Mouse (Mus musculus): ENCODE data around the gene Nptx1. TPM values are rescaled to one million over a fixed set of nuclear protein-coding genes. Genes with fewer than 3 reads are reported as not detected.

Nptx1 gene
- 0.81 and 1.6 TPM in 2 replicates for total RNA-seq (2014; rRNA removed; ENCODE audit: low replicate concordance)
- polyA plus RNA-seq (2015; fragmentation: Nextera tagmentation; extraction: Ambion mirVana): 0.23 TPM in 2 replicates

DNA sequence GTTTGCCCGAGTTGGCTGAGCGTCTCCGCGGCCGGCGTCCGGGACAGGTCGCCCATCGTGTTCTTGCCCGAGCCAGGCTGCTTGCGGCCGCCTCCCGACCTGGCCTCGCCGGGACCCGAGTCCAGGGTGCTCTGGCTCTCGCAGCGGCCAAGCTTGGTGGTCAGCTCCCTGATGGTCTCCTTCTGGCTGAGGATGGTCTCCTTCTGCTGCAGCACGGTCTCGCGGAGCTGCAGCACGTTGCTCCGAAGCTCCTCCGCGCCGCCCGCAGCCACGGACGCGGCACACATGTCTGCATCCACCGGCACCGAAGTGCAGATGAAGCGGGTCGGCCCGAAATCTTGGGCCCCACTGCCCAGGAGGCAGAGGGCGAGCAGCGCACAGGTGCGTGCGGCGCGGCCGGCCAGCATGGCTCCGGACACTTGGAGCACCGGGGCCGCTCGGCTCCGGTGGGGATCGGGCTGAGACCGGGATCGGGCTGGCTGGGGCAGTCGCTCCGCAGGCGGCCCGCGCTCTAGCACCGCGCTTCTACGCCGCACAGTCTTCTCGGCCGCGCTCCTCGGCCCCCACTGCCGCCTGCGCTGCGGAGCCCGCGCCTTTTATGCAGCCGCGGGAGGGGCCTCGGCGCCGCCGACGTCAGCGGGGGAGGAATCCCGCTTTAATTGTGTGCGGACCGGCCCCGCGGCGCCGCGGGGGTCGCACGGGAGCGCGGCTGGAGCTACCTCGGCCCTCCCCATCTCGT, at the start of gene Nptx1:
Gene Nptx1 (minus strand): TSS at position 571 of the 739 bp plus-strand sequence.
- Histone ChIP-seq H3K4me3 (ENCODE audit: low read depth, low read length) (peak within 1 kb of the TSS; percentile 64), H3K36me3 (replicated peaks; ENCODE audit: control insufficient read depth, insufficient read depth, low read length) (no peaks in the 10 kb centered on the region), H3K4me2 (ENCODE audit: low read depth, low read length) (peak within 1 kb of the TSS; percentile 99), H3K9me3 (replicated peaks; ENCODE audit: control insufficient read depth, low read length) (no peaks in the 10 kb centered on the region), H3K4me1 (ENCODE audit: control insufficient read depth, insufficient read depth) (peaks cover 29% of the 10 kb centered on the region), H3K27ac (ENCODE audit: low read depth) (no peak within 1 kb of the TSS), H3K27me3 (ENCODE audit: control insufficient read depth, insufficient read depth, low read length) (peaks cover 92% of the 10 kb centered on the region), H3K9ac (replicated peaks; ENCODE audit: low read depth, low read length) (peak within 1 kb of the TSS; percentile 29; the same call in 1 of the 2 replicates)
- under 1% methylated on average over 89 of the region's 90 CpGs for WGBS
- TF ChIP-seq CTCF (IDR thresholded peaks at IDR 0.05; ENCODE audit: low read depth) (no peak), EP300 (IDR thresholded peaks at IDR 0.05; ENCODE audit: low read depth) (no peak)
- ATAC-seq (ENCODE audit: insufficient read depth, low read depth) (no peak), DNase-seq (ENCODE audit: low spot score) (no peak)

DNA sequence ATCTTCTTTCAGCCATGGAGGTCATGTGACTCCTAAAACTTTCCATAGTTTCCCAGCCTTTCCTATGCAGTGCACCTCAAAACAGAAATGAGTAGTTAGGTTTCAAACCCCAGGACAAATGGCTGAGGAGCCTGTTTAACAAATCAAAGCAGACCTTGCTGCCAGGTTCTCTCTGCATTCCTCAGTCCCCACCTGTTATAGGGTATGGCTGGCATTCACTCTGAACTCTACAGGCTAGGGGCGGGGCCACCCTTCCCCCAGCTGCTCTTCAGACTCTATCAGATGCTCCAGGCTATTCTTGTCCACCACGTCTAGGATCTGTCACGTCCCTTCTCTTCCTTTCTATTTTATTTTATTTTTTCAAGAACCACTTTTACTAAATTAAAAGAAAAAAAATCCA, 46.4 kb upstream of the Nptx1 start:
- Histone ChIP-seq H3K27me3 (ENCODE audit: control insufficient read depth, insufficient read depth, low read length) (no peaks in the 10 kb centered on the region), H3K9ac (replicated peaks; ENCODE audit: low read depth, low read length) (no peak overlapping the region), H3K4me2 (ENCODE audit: low read depth, low read length) (no peak overlapping the region), H3K4me1 (ENCODE audit: control insufficient read depth, insufficient read depth) (no peaks in the 10 kb centered on the region), H3K27ac (ENCODE audit: low read depth) (no peak overlapping the region), H3K36me3 (replicated peaks; ENCODE audit: control insufficient read depth, insufficient read depth, low read length) (no peaks in the 10 kb centered on the region), H3K9me3 (replicated peaks; ENCODE audit: control insufficient read depth, low read length) (no peaks in the 10 kb centered on the region), H3K4me3 (ENCODE audit: low read depth, low read length) (no peak overlapping the region)
- whole genome bisulfite sequencing: 27% methylated on average over 3 of the region's 3 CpGs
- TF ChIP-seq EP300 (IDR thresholded peaks at IDR 0.05; ENCODE audit: low read depth) (no peak), CTCF (IDR thresholded peaks at IDR 0.05; ENCODE audit: low read depth) (no peak)
- ATAC-seq (ENCODE audit: insufficient read depth, low read depth) (no peak), DNase-seq (ENCODE audit: low spot score) (no peak)

DNA sequence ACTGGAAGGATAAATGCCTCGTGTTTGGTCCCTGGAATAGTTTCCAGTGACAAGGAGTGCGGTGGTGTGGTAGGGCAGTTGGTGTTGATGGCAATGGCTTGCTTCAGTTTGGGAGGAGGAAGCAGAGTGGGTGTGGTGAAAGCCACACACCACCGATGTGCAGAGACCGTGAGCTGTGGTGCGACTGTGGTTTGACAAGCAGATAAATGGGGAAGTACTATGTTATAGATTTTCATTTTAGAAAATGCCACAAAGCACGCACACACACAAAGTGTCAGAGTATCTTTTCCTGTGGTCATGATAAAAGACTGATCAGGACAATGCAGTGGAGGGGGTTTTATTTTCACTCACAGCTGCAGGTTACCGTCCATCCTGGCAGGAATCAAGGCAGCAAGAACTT, 41.7 kb upstream of the Nptx1 start:
- no peak overlapping the region for H3K4me3 ChIP-seq (ENCODE audit: low read depth, low read length)
- H3K36me3 ChIP-seq (replicated peaks; ENCODE audit: control insufficient read depth, insufficient read depth, low read length): no peaks in the 10 kb centered on the region
- H3K4me2 ChIP-seq (ENCODE audit: low read depth, low read length): no peak overlapping the region
- TF ChIP-seq CTCF (IDR thresholded peaks at IDR 0.05; ENCODE audit: low read depth): no peak
- H3K27ac ChIP-seq (ENCODE audit: low read depth): no peak overlapping the region
- DNase-seq (ENCODE audit: low spot score): no peak
- no peaks in the 10 kb centered on the region for H3K4me1 ChIP-seq (ENCODE audit: control insufficient read depth, insufficient read depth)
- 64% methylated on average over 7 of the region's 7 CpGs for WGBS
- ATAC-seq (ENCODE audit: insufficient read depth, low read depth): no peak
- H3K9ac ChIP-seq (replicated peaks; ENCODE audit: low read depth, low read length): no peak overlapping the region
- H3K9me3 ChIP-seq (replicated peaks; ENCODE audit: control insufficient read depth, low read length): no peaks in the 10 kb centered on the region
- no peaks in the 10 kb centered on the region for H3K27me3 ChIP-seq (ENCODE audit: control insufficient read depth, insufficient read depth, low read length)

DNA sequence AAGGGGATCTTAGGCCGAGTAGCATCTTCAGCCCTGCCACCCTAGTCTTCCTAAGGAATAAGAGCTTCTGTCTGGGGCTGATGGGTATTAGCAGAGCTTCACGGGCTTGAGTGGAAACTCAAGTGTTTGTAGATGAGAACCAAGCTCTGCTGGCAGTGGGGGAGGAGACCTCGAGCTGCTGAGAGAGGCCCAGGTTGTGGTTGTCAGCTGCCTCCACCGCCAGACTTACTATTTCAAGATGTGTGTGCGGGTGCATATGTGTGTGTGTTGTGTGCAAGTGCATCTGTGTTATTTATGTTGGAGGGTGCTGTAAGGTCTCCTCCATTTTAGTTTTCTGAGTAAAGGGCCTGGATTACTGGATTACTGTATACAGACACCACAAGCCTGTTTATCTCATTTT, 39.6 kb upstream of the Nptx1 start:
- Histone ChIP-seq H3K9me3 (replicated peaks; ENCODE audit: control insufficient read depth, low read length) (no peaks in the 10 kb centered on the region), H3K4me2 (ENCODE audit: low read depth, low read length) (no peak overlapping the region), H3K4me1 (ENCODE audit: control insufficient read depth, insufficient read depth) (no peaks in the 10 kb centered on the region), H3K27me3 (ENCODE audit: control insufficient read depth, insufficient read depth, low read length) (no peaks in the 10 kb centered on the region), H3K27ac (ENCODE audit: low read depth) (no peak overlapping the region), H3K36me3 (replicated peaks; ENCODE audit: control insufficient read depth, insufficient read depth, low read length) (no peaks in the 10 kb centered on the region), H3K9ac (replicated peaks; ENCODE audit: low read depth, low read length) (no peak overlapping the region), H3K4me3 (ENCODE audit: low read depth, low read length) (no peak overlapping the region)
- TF ChIP-seq EP300 (IDR thresholded peaks at IDR 0.05; ENCODE audit: low read depth): no peak
- TF ChIP-seq CTCF (IDR thresholded peaks at IDR 0.05; ENCODE audit: low read depth): no peak
- no peak for DNase-seq (ENCODE audit: low spot score)
- no peak for ATAC-seq (ENCODE audit: insufficient read depth, low read depth)
- 34% methylated on average over 5 of the region's 5 CpGs for WGBS

DNA sequence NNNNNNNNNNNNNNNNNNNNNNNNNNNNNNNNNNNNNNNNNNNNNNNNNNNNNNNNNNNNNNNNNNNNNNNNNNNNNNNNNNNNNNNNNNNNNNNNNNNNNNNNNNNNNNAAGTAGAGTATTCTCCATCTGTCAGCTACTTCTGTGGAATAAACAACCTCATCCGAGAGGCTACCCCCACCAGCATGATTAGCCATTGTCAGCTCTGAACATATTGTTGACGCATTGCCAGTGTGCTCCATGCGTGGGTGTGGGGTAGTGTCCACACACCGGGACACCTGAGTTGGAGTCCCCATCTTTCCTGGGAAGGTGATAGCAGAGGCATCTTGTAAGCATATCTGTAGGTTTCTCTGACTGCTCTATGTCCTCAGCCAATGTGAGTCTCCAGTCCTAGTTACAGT, 39.0 kb upstream of the Nptx1 start:
- H3K4me3 ChIP-seq (ENCODE audit: low read depth, low read length): no peak overlapping the region
- H3K9me3 ChIP-seq (replicated peaks; ENCODE audit: control insufficient read depth, low read length): no peaks in the 10 kb centered on the region
- no peak overlapping the region for H3K4me2 ChIP-seq (ENCODE audit: low read depth, low read length)
- DNase-seq (ENCODE audit: low spot score) (no peak), ATAC-seq (ENCODE audit: insufficient read depth, low read depth) (no peak)
- no peaks in the 10 kb centered on the region for H3K4me1 ChIP-seq (ENCODE audit: control insufficient read depth, insufficient read depth)
- no peak for TF ChIP-seq CTCF (IDR thresholded peaks at IDR 0.05; ENCODE audit: low read depth)
- TF ChIP-seq EP300 (IDR thresholded peaks at IDR 0.05; ENCODE audit: low read depth): no peak
- 70% methylated on average over 4 of the region's 4 CpGs for WGBS
- H3K36me3 ChIP-seq (replicated peaks; ENCODE audit: control insufficient read depth, insufficient read depth, low read length): no peaks in the 10 kb centered on the region
- no peak overlapping the region for H3K9ac ChIP-seq (replicated peaks; ENCODE audit: low read depth, low read length)
- H3K27ac ChIP-seq (ENCODE audit: low read depth): no peak overlapping the region
- no peaks in the 10 kb centered on the region for H3K27me3 ChIP-seq (ENCODE audit: control insufficient read depth, insufficient read depth, low read length)

DNA sequence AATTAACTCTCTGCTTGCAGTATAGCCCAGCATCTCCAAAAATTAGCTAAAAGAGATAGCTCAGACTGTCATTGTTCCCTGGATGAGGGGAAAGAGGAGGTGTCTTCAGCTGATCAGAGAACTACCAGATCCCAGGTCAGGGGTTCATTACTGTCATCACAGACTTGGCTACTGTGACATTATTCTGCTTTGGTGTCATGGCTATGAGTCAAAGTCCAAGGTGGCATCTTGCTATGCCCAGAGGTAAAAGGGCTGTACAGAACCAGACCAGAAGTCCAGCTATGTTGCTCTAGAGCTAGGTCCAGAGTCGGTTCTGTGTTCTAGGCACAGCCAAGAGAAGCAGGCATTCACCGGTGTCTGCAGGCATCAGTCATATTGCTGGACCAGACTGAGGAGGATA, 30.2 kb upstream of the Nptx1 start:
- Histone ChIP-seq H3K4me1 (ENCODE audit: control insufficient read depth, insufficient read depth) (peaks cover 8% of the 10 kb centered on the region; the same call in 1 of the 2 replicates), H3K27me3 (ENCODE audit: control insufficient read depth, insufficient read depth, low read length) (no peaks in the 10 kb centered on the region), H3K4me2 (ENCODE audit: low read depth, low read length) (no peak overlapping the region), H3K36me3 (replicated peaks; ENCODE audit: control insufficient read depth, insufficient read depth, low read length) (no peaks in the 10 kb centered on the region), H3K27ac (ENCODE audit: low read depth) (no peak overlapping the region), H3K4me3 (ENCODE audit: low read depth, low read length) (no peak overlapping the region), H3K9ac (replicated peaks; ENCODE audit: low read depth, low read length) (no peak overlapping the region), H3K9me3 (replicated peaks; ENCODE audit: control insufficient read depth, low read length) (no peaks in the 10 kb centered on the region)
- no peak for TF ChIP-seq CTCF (IDR thresholded peaks at IDR 0.05; ENCODE audit: low read depth)
- DNase-seq (ENCODE audit: low spot score) (no peak), ATAC-seq (ENCODE audit: insufficient read depth, low read depth) (no peak)
- 83% methylated on average over 2 of the region's 2 CpGs for WGBS
